In genomic region chr1:193951936-193952335, GRCm38 (mm10) we compare ENCODE assay signal across 19 mouse cellular contexts.
DNase-seq lines count a peak whose midpoint lies in the region; ATAC-seq and TF ChIP-seq lines count a peak whose summit lies in the region.
"Had no signal": no experiment of that assay in that cellular context is flagged by ENCODE, and none has a peak within 500 bp of the region (broad histone marks: within the 10 kb centered on the region; RNA-seq: fewer than 3 reads in every experiment).

No protein-coding gene starts in this region.

- no peak for TF ChIP-seq CTCF in brain, embryonic 14.5 days (IDR thresholded peaks at IDR 0.05; ENCODE audit: borderline replicate concordance, extremely low read depth, insufficient read depth, insufficient read length)

- ATAC-seq in cerebellum, adult (ENCODE audit: insufficient number of reproducible peaks, low FRiP score, low TSS enrichment), result 0 out of 2 replicates have a peak, but pooled peaks have one; percentile 20
- ATAC-seq: activated CD4-positive, CD25-positive, alpha-beta regulatory T cell, adult 4 months; forebrain, embryonic 15.5 days; intestine, postnatal 0 days had no signal

- no peak for TF ChIP-seq POLR2A in brain, embryonic 14.5 days (IDR thresholded peaks at IDR 0.05; ENCODE audit: borderline replicate concordance, extremely low read depth, insufficient read depth, insufficient read length, poor library complexity, severe bottlenecking)

- intact Hi-C loops in left cerebral cortex, postnatal 4 days (cut with DNase I), result no loop called here

- DNase-seq in cerebellum, adult 8-10 months, result no peak
- peak; percentile 3 for DNase-seq in cerebellum, adult 9-11 months
- no peak for DNase-seq in cerebellum, adult 11 months
- peak; percentile 58 for DNase-seq in left cerebral cortex, postnatal 4 days
- no peak for DNase-seq in left cerebral cortex, adult 8-10 months (ENCODE audit: low spot score in 2 of 2)
- peak; percentile 44 for DNase-seq in brain, embryonic 14.5 days (ENCODE audit: low read depth)
- no peak for DNase-seq in heart, postnatal 4 days
- DNase-seq: adrenal gland, postnatal 10 days; adrenal gland, postnatal 36 days; embryo, embryonic 11 days; gastrocnemius, postnatal 25 days; heart, adult 18-20 months; heart, postnatal 10 days; heart, postnatal 36 days; kidney, adult 2 months had no signal

Comparison
In these comparisons a context has a peak if more than half of its experiments do, and no peak if none do; other contexts are left out.
1. DNase-seq: peak in cerebellum, adult 9-11 months (single experiment), left cerebral cortex, postnatal 4 days (single experiment) and brain, embryonic 14.5 days (single experiment); none in cerebellum, adult 8-10 months (single experiment), cerebellum, adult 11 months (single experiment), left cerebral cortex, adult 8-10 months (0 of 2) and heart, postnatal 4 days (single experiment).